Mouse (Mus musculus) lung, embryonic 16.5 days (tissue): Measurements from ENCODE around the gene Col19a1. TPM values are rescaled to one million over a fixed set of nuclear protein-coding genes. Genes with fewer than 3 reads are reported as not detected.

ENCODE experiments used
- ATAC-seq: fragments of 200-750 bp; cut with Nextera tagmentation; 2 replicates; pipeline ENCODE4 v1.8.0; 2017; ENCODE audit warnings: low read depth, mild to moderate bottlenecking, moderate library complexity
- H3K27ac ChIP-seq: fragments of 300-500 bp; sonication (generic); 2 replicates; pipeline ENCODE4 v1.5.1; 2014; ENCODE audit warnings: mild to moderate bottlenecking, control low read depth, low read length
- H3K27me3 ChIP-seq: fragments of 300-500 bp; sonication (generic); 2 replicates; pipeline ENCODE4 v1.6.1; 2014; ENCODE audit warnings: low read depth, low read length, mixed read lengths; ENCODE audit not compliant: control insufficient read depth, insufficient read depth
- H3K36me3 ChIP-seq: fragments of 300-500 bp; sonication (generic); 2 replicates; pipeline ENCODE4 v1.6.1; 2014; ENCODE audit warnings: low read length; ENCODE audit not compliant: control insufficient read depth, insufficient read depth
- H3K4me1 ChIP-seq: fragments of 300-500 bp; sonication (generic); replicated peaks from 2 replicates; pipeline ENCODE4 v1.6.1; 2014; ENCODE audit warnings: low read length, mixed read lengths; ENCODE audit not compliant: control insufficient read depth, insufficient read depth
- H3K4me2 ChIP-seq: fragments of 300-500 bp; sonication (generic); 2 replicates; pipeline ENCODE4 v1.6.1; 2014; ENCODE audit warnings: low read depth, low read length, control low read depth
- H3K4me3 ChIP-seq: fragments of 300-500 bp; sonication (generic); 2 replicates; pipeline ENCODE4 v1.5.1; 2014; ENCODE audit warnings: mild to moderate bottlenecking, low read length, control low read depth
- H3K9ac ChIP-seq: fragments of 300-500 bp; sonication (generic); 2 replicates; pipeline ENCODE4 v1.6.1; 2014; ENCODE audit warnings: low read length, control low read depth
- H3K9me3 ChIP-seq: fragments of 300-500 bp; sonication (generic); 2 replicates; pipeline ENCODE4 v1.6.1; 2016; ENCODE audit warnings: low read length; ENCODE audit not compliant: control insufficient read depth
- WGBS: fragments of 180-500 bp; shearing (Covaris S2); extraction: QIAGEN DNeasy Blood & Tissue Kit; methylation state at CpG from one replicate; pipeline ENCODE4 v1.1.7; 2014; 5-methylcytosine and 5-hydroxymethylcytosine counted together
- polyA plus RNA-seq: library from polyadenylated mRNA; unstranded; fragments of >200 nt; fragmentation: Nextera tagmentation; extraction: Ambion mirVana; gene quantifications from 2 replicates; pipeline ENCODE4 v1.2.1, GENCODE M21; 2015

Gene Col19a1
- polyA plus RNA-seq, 1 experiment from 2014 or later, result 0.14 TPM

DNA sequence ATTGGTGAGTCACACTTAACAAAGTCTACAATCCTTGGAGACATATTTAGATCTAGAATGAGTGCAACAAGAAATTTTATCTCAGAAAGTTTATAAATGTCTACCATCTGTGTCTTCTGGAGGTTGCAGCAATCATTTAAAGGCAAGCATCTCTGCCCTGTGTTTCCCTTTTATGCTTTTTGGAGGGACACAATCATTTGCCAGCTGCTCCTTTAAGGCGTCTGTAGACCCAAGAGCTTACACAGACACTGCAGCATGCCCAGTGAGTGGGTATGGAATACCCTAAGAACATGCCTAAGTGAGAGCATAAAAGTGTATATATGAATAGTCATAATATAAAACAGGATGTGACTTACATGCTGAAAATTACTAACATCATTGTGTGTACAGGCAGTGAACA lies 357.7 kb downstream of the Col19a1 start:
- 71% methylated on average over 1 of the region's 1 CpGs for WGBS
- Histone ChIP-seq H3K4me3 (no peak overlapping the region), H3K4me1 (peaks cover 20% of the 10 kb centered on the region), H3K4me2 (no peak overlapping the region), H3K9ac (no peak overlapping the region), H3K9me3 (no peaks in the 10 kb centered on the region), H3K36me3 (no peaks in the 10 kb centered on the region), H3K27ac (no peak overlapping the region), H3K27me3 (no peaks in the 10 kb centered on the region)
- no peak for ATAC-seq

DNA sequence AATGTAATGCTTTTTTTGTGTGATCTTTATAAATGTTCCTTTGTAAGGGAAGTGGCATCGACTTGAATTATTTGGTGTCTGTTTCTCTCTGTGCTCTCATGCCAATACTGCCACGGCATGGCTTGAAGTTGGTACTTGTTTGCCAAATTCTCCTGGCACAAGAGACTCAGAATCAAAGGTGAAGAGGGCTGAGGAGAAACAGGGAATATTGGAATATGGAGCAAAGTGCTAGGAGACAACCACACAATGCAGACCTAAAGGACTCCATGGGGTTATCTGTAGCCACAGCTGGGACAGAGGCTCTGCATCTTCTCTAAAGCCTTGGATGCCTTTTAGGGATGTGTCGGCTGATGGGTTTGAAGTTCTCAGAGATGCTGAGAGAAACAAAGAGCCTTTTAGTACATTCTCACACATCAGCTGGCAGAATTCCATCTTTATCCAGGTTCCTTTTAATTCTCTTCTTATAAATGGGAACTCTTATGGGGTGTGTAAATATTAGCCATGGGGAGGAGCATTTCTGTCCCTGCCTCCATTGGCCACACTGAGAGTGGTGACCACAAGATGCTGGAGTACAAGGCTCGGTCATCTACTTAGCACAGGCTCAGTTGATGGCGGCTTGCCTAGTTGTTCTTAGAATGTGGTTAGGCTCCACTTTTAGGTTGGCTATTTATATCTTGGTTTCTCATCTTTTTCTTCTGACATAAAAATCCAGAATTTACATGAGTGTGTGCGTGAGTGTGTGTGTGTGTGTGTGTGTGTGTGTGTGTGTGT lies 360.1 kb downstream of the Col19a1 start:
- peak overlapping the region; percentile 43; the same call in 1 of the 2 replicates for H3K27ac ChIP-seq
- H3K4me3 ChIP-seq, result no peak overlapping the region
- peak; percentile 59 for ATAC-seq
- peaks cover 20% of the 10 kb centered on the region for H3K4me1 ChIP-seq
- WGBS, result 37% methylated on average over 6 of the region's 6 CpGs
- no peak overlapping the region for H3K4me2 ChIP-seq
- H3K9ac ChIP-seq, result no peak overlapping the region
- no peaks in the 10 kb centered on the region for H3K9me3 ChIP-seq
- H3K27me3 ChIP-seq, result no peaks in the 10 kb centered on the region
- no peaks in the 10 kb centered on the region for H3K36me3 ChIP-seq

DNA sequence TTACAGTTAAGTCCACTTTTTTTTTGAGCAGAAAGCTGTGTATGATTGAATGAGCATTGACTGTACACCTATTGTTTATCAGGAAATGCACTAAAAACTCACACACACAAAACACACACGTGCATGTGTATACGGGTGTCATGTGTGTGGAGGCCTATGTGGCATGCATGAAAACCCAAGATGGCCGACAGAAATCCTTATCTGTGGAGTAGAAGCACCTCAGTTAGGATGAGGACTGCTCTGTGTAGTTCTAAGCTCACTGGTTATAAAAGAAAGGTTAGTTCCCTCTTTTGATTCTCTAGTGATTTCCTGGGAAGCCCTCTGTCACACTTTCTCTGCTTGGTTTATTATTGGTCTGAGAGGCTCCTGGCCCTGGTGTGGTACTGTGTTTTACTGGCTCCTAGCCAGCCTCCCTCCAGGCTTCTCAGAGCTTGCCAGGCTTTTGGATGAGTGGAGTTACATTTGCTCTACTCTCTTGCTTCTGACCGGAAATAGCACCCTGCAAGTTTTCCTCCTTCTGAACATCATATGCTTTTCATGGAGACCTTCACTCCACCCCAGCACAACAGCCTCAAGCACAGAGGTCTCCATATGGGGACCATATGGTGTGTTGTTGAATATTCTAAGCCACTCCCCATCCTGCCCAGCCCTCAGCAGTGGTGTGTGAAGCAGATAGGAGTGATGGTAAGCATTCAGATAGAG lies 361.3 kb downstream of the Col19a1 start:
- no peaks in the 10 kb centered on the region for H3K9me3 ChIP-seq
- H3K4me1 ChIP-seq, result peaks cover 16% of the 10 kb centered on the region
- WGBS, result 71% methylated on average over 4 of the region's 4 CpGs
- no peaks in the 10 kb centered on the region for H3K27me3 ChIP-seq
- peak; percentile 83 for ATAC-seq
- H3K9ac ChIP-seq, result no peak overlapping the region
- H3K4me3 ChIP-seq, result no peak overlapping the region
- H3K27ac ChIP-seq, result peak overlapping the region; percentile 37; the same call in 1 of the 2 replicates
- H3K4me2 ChIP-seq, result no peak overlapping the region
- no peaks in the 10 kb centered on the region for H3K36me3 ChIP-seq

DNA sequence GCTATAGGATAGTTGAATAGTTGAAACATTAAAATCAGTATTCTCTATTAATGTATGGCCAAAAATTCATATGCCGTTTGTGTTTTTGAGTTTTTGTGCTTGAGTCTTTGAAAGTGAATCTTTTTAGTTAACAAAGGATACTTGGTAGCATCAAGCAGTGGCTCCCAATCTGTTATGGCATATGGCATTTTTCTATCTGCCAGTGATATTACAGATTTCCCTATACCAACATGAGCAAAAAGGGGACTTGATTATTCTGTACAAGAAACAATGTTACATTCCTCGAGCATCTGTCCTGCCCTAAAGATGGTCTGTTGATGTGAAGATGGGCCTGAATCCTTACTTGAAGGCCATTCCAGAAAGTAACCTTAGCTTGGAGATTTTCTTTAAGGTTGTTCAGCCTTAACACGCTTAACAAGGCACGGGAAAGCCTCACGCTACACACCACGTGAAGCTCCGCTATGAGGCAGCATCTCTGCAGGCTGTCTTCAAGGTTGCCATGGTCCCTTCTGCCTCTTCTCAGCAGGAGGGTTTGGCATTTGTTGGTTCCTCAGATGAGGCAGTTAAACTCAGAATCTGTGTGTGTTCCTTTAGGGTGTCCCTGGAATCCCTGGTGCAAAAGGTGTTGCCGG lies 364.2 kb downstream of the Col19a1 start:
- no peak overlapping the region for H3K4me3 ChIP-seq
- 90% methylated on average over 8 of the region's 8 CpGs for WGBS
- ATAC-seq, result no peak

DNA sequence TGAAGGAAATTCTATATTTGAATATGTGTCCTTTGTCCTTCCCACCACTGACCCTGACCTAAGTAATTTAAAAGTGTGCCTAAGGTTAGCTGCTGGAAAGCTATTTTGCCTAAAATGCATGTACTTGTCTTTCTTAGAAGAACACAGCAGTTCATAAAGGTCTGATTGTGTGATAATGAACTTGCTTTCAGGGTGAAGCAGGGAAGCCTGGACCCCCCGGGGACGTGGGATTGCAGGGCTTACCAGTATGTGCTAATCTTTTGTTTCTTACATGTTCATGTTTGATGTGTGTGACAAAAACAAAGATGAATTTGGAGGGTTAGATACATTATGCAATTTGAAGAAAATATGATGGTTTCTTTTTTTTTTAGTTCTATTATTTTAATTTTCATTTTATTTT lies 365.0 kb downstream of the Col19a1 start:
- no peaks in the 10 kb centered on the region for H3K36me3 ChIP-seq
- no peak overlapping the region for H3K27ac ChIP-seq
- ATAC-seq, result no peak
- H3K9me3 ChIP-seq, result no peaks in the 10 kb centered on the region
- H3K9ac ChIP-seq, result no peak overlapping the region
- no peak overlapping the region for H3K4me3 ChIP-seq
- peaks cover 9% of the 10 kb centered on the region for H3K4me1 ChIP-seq
- 79% methylated on average over 2 of the region's 2 CpGs for WGBS
- H3K4me2 ChIP-seq, result no peak overlapping the region
- H3K27me3 ChIP-seq, result no peaks in the 10 kb centered on the region

More for the DNA sequence above, 364.2 kb downstream of the Col19a1 start:
- Histone ChIP-seq H3K27me3 (no peaks in the 10 kb centered on the region), H3K9me3 (no peaks in the 10 kb centered on the region), H3K27ac (no peak overlapping the region), H3K4me2 (no peak overlapping the region), H3K9ac (no peak overlapping the region), H3K4me1 (peaks cover 11% of the 10 kb centered on the region), H3K36me3 (no peaks in the 10 kb centered on the region)

GRCm38 (mm10) chr1:24219041-24219440 lies 368.2 kb downstream of the Col19a1 start:
- no peaks in the 10 kb centered on the region for H3K36me3 ChIP-seq
- no peaks in the 10 kb centered on the region for H3K27me3 ChIP-seq
- no peaks in the 10 kb centered on the region for H3K4me1 ChIP-seq
- H3K4me3 ChIP-seq, result no peak overlapping the region
- 0 out of 2 replicates have a peak, but pooled peaks have one; percentile 70 for ATAC-seq
- no peaks in the 10 kb centered on the region for H3K9me3 ChIP-seq
- no peak overlapping the region for H3K27ac ChIP-seq
- no peak overlapping the region for H3K9ac ChIP-seq
- no peak overlapping the region for H3K4me2 ChIP-seq
- WGBS, result 37% methylated on average over 6 of the region's 6 CpGs

Other genes starting within 250 kb of the Col19a1 start
- 32.9 and 37.2 TPM in 2 replicates for gene Lmbrd1, start 91.2 kb upstream of the Col19a1 start, polyA plus RNA-seq